Mouse (Mus musculus): ENCODE results near the gene 5830473C10Rik. TPM values are rescaled to one million over a fixed set of nuclear protein-coding genes. Genes with fewer than 3 reads are reported as not detected.
"Not testable (repeated sequence)": the region's sequence is repeated elsewhere in the genome, so short reads cannot be mapped to it uniquely, and the experiment has no call there.

The 5830473C10Rik gene
- total and polyA plus RNA-seq, 3 experiments: 0.17 TPM; not detected in 2

DNA sequence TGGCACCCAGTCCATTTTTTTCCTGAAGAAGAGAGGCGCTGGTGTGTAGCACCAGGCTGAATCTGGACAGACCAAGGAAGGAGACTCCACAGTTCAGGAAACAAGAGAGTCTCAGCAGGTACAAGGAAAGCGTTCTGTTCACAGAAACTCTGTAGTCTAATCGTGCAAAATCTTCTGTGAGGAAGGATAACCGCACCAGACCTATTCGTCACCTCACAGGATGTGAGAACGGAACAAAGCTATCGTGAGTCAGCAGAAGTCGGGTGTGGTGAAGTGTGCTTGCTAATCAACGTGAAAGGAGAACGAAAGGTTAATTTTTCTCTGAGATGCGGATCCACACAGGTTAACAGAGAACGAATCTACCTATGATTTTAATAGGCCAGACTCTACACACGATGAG lies 34.0 kb downstream of the 5830473C10Rik start:
- no peak for DNase-seq

GRCm38 (mm10) chr5:90596155-90596554 lies 35.2 kb downstream of the 5830473C10Rik start:
- DNase-seq: no peak

GRCm38 (mm10) chr5:90601469-90601868 lies 40.6 kb downstream of the 5830473C10Rik start:
- no peak for DNase-seq

GRCm38 (mm10) chr5:90603407-90603923 lies 42.6 kb downstream of the 5830473C10Rik start:
- no peak for DNase-seq

DNA sequence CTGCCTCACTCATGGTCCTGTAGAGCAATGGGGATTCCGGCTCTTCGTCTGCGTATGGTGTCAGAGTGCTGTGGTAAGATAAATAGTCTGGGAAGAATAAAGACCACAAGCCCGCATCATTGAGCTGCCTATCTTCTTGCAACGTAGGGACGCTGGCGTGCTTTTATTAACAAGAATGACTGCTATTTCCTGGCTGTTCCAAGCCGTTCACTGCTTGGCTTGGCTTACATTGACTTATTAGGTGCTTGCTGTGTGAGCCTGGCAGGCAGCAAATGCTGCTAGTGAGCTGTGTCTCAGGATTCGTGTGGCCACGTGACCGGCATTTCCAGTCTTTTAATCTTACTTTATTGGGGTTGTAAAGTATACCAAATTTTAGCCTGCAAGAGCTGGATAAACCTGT lies 48.0 kb downstream of the 5830473C10Rik start:
- no peak for DNase-seq

DNA sequence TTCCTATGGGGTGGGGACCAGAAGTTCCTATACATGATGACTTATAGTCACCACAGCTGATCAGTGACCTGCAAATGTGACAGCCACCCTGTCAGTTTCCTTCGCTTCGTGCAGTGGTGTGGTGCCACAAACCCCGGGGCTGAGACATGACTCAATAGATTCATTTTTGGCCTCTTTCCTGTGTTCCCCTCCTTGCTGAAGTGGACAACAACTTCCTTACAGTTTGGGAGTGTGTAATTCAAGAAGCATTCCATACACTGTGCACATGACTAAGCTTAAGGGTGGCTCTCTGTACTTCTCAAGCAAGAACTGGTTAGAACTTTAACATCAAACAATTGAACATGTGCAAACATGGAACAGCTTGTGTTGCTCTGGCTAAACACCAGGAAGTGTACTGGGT lies 50.5 kb downstream of the 5830473C10Rik start:
- DNase-seq: no peak

DNA sequence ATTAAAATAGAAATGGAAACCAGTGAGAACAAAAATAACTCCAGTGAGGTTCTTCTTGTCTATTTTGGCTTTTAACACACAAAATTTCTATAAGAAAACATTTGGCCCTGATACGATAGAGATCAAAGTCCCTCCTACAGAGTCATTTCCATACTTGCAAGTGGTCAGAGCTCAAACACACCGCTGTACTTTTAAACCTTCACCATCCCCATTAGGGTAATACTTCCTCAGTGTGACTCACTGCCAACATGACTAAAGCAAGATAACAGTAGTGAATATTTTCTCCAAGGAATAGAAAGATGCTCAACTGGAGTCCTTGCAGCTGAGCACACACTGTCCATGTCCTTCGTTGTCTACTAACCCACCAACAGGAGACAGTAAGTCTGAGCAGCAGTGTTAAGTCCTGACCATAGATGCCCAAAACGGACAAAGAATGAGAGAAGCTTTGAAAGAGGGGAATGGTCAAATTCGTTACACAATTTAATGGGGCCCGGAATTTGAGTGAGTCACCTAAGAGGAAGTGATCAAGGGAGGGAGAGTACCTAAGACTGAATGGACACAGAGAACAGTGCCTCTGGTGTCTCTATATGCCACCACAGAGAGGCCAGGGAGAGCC lies 51.2 kb downstream of the 5830473C10Rik start:
- DNase-seq: no peak

- DNase-seq: not testable (repeated sequence)
Observed at GRCm38 (mm10) chr5:90612751-90613150, 51.8 kb downstream of the 5830473C10Rik start.

DNA sequence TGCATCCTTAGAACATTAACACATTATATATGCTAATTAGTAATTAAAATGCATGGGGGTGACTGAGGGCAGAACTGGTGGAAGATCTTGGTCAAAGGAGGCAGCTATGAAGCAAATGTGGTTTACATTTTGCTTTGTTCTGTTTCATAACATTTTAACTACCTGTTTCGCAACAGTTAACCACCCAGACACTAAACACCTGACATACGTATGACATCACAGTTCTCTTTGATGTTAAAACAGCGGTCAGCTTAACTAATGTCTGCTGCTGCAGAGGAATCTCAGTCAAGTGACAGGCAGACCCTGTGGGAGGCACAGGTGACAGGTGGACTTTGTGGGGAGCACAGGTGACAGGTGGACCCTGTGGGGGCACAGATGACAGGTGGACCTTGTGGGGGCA lies 57.0 kb downstream of the 5830473C10Rik start:
- DNase-seq: no peak

GRCm38 (mm10) chr5:90621316-90621715 lies 60.4 kb downstream of the 5830473C10Rik start:
- no peak for DNase-seq

DNA sequence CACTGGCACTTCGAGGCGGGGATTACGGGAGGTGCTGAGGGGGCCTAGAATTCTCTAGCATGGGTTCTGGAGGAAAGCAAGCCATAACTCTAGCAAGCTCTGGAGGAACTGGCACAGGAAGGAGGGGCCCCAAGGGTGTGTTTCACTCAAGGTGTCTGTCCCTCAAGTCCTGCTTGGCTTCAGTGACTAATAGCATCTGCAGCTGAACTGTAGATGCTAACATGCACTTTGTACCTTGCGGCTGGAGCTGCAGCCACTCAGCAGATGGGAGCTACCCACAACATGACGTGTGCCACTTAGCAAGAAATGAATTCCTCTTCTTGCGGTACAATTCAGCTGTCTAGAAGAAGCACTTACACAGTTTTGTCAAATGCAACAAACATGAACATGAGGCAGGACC lies 60.8 kb downstream of the 5830473C10Rik start:
- no peak for DNase-seq

GRCm38 (mm10) chr5:90623209-90623608 lies 62.3 kb downstream of the 5830473C10Rik start:
- DNase-seq: no peak

- no peak for DNase-seq
Observed at GRCm38 (mm10) chr5:90624708-90625425, 64.0 kb downstream of the 5830473C10Rik start.

- no peak for DNase-seq
Observed at GRCm38 (mm10) chr5:90627423-90627822, 66.5 kb downstream of the 5830473C10Rik start.

- DNase-seq: no peak
Observed at GRCm38 (mm10) chr5:90628011-90628410, 67.1 kb downstream of the 5830473C10Rik start.

- DNase-seq: no peak
Observed at GRCm38 (mm10) chr5:90628530-90628929, 67.6 kb downstream of the 5830473C10Rik start.

DNA sequence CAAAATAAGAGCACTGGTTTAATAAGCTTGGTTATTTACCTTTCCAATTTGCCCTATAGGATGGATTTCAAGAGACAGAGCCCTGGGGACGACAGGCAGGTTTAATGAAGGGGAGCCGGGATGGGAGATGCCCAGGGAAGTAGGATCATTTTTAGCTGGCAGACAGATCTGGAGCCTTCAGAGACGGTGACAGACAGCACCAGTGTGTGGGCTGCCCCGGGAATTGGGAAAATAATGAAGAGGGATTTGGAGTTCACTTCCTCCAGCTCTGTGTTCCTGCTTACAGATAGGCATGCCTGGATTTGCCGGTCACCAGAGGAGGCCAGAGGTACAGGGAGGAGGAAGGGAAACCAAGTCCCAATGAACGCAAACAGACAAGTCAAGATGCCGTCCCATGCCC lies 74.0 kb downstream of the 5830473C10Rik start:
- DNase-seq: no peak

- peak; percentile 44 for DNase-seq
Observed at GRCm38 (mm10) chr5:90640286-90641217, 79.6 kb downstream of the 5830473C10Rik start, which contains the start of gene Rassf6. TSS of gene Rassf6 (minus strand) at chr5:90640657.

DNA sequence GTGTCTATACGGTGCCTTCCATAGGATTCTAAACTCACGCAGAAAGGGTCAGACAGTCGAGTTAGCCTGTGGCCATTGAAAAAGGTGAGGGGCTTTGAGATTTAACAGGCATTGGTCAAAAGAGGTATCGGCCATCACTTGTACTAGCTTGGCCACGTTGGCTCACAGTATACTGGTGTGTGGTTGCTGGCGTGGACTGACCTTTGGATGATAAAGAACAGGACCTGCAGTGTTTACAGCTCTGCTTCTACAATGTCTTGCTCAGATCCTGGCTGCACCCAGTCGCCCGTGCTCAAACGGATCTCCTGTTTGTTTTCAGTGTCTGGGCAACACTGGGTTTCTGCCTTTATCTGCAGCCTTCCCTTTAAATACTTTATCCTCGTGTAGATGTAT lies 80.3 kb downstream of the 5830473C10Rik start:
- DNase-seq: no peak

GRCm38 (mm10) chr5:90645579-90645978 lies 84.7 kb downstream of the 5830473C10Rik start:
- DNase-seq: no peak

DNA sequence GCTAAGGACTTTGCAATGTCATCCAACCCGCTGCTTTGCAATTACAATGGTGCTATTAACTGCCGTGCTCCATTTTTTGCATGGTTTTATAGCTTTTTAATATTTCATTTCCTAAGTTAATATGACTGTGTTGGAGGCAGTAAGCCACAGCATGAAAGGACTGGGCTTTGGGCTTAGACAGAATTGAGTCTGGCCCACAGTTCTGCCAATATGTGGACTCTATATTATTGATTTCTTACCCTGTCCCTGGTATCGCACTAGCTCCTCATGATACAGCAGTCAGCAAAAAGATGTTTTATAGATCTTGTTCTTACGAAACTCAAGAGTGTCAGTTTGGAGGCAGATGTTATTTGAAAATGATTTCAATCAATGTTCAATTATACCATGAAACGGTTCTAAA lies 85.5 kb downstream of the 5830473C10Rik start:
- DNase-seq: no peak

Measured in adrenal gland, adult 2 months (tissue).